17 mouse cellular contexts compared by ENCODE assay signal in the genomic region with DNA sequence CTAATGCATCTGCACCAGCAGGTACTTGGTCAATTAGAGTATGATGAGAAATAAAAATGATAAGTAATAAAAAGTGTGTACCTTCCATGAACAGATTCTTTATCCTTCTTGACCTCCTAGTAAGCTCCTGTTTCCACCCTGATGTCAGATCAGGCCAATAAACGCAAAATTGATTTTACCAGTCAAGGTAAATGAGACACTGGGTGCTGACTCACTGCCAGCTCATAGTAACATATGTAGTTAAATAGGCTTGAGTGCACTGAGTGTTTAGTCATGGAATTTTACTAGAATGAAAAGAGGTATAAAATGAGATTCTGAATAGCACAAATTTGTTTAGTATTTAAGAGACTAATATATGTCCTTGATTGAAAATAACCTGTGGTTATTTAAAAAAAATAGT. TPM values are rescaled to one million over a fixed set of nuclear protein-coding genes. Genes with fewer than 3 reads are reported as not detected.
DNase-seq lines count a peak whose midpoint lies in the region.
"Had no signal": no experiment of that assay in that cellular context is flagged by ENCODE, and none has a peak within 500 bp of the region (broad histone marks: within the 10 kb centered on the region; RNA-seq: fewer than 3 reads in every experiment).

No protein-coding gene starts in this region.

- peak; percentile 6 to 18 for DNase-seq in adrenal gland, postnatal 36 days
- DNase-seq in adrenal gland, postnatal 14 days: no peak
- DNase-seq in 416B (ENCODE audit: low read depth) (peak; percentile 4), NIH3T3 (ENCODE audit: low read depth) (peak; percentile 23)
- DNase-seq in yolk sac, embryonic 10.5 days (ENCODE audit: low spot score): no peak
- DNase-seq in cerebellum, postnatal 4 days (ENCODE audit: low spot score in 2 of 2): no peak
- DNase-seq in lung, postnatal 36 days: no peak
- DNase-seq: adrenal gland, postnatal 10 days; cerebellum, adult 11-12 months; cerebellum, adult 2 months; cerebellum, adult 9-10 months; cerebellum, postnatal 10 days; cerebellum, postnatal 25 days; embryo, embryonic 11 days had no signal

RNA-seq across cellular contexts. Expression of a gene that starts 6.6 kb away (rescaled TPM):
- total RNA-seq in adrenal gland, postnatal 36 days (2021): not detected
- total RNA-seq in adrenal gland, postnatal 14 days (2021): not detected in 2 replicates
- total RNA-seq: CH12.LX; common myeloid progenitor, adult 5-6 weeks; G1E had no signal

Comparison
In these comparisons a context has a peak if more than half of its experiments do, and no peak if none do; other contexts are left out.
1. DNase-seq: peak in adrenal gland, postnatal 36 days (2 of 2), 416B (single experiment) and NIH3T3 (single experiment); none in adrenal gland, postnatal 14 days (single experiment), yolk sac, embryonic 10.5 days (single experiment), cerebellum, postnatal 4 days (0 of 2) and lung, postnatal 36 days (single experiment).